Mouse (Mus musculus) spleen, postnatal 14 days (tissue): Measurements from ENCODE around the gene Zdhhc8.
A peak's percentile ranks its signal among the peaks of the same experiment; 100 is the strongest.

Experiments
- DNase-seq, 2 experiments: peaks; one replicate each; pipeline ENCODE4 v3.0.0; 2021 to 2022; ENCODE audit warnings: low spot score in 2 of 2

Gene Zdhhc8

GRCm38 (mm10) chr16:18234671-18235388 is at the start of gene Zdhhc8:
Zdhhc8 (minus strand) TSS chr16:18235136.
- DNase-seq = peak in 1 of 2 experiments; percentile 34

DNA sequence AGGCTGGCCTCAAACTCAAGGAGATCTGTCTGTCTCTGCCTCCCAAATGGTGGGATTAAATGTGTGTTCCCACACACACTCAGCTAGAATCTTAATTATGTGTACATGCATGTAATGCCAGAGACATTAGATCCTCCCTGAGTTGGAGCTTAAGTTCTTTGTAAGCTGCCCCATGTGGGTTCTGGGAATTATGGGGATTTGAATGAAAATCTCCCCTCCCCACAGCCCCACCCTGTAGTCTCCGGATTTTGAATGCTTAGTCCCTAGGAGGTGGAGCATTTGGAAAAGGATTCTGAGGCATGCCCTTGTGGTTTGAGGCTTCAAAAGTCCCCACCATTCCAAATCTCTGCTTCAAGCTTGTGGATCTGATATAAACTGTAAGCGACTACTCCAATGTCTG is 40.2 kb upstream of the Zdhhc8 start:
- DNase-seq = no peak

DNA sequence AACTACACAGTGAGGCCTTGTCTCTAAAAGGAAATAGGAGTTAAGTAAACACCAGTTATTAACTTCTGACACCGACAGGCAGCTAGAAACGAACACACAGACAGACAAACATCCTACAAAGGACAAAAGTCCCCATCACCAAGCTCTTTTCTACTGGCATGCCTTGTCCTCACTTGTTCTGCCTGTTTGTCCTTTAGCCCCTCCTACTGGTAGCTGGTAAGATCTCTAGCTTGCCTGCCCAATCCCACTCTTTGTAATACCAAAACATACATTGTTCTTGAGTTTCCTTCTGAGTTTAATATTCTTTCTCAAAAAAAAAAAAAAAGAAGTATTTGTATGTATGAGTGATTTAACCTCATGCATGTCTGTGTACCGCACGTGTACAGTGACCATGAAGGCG is 33.2 kb upstream of the Zdhhc8 start:
- DNase-seq = no peak

DNA sequence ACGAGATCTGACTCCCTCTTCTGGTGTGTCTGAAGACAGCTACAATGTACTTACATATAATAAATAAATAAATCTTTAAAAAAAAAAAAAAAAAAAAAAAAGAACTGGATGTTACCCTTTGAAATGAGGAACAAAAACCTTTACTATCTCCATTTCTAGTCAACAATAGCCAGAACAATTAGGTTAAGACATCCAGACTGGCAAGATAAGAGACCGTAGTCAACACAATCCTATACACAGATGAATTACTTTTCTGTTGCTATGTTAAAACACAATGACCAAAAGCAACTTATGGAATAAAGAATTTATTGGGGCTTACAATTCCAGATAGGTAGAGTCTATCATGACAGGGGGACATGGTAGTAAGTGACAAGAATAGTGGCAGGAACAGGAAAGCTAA is 30.1 kb upstream of the Zdhhc8 start:
- no peak for DNase-seq

DNA sequence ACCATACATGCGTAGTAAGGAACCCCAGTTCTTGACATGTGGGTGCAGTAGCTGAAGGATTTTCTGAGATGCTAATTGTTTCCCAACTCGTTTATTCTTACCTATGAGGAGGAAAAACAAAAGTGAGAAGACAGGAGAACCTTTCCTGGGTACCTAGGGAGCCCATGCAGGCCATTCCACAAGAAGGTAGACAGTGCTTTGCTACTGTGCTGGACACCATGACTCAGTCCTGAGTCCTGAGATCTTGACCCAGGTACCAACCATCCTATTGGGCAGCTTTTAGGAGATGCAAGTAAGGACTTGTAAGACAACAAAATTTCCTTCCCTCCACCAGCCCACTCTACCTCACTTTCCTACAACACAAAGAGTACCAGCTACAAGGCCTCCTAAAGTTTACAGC is 23.3 kb upstream of the Zdhhc8 start, which contains the start of gene Gm49776:
Gene Gm49776, minus strand, starts transcription at position 101 of the 400 bp plus-strand sequence.
- DNase-seq = no peak

- DNase-seq = no peak
Observed at GRCm38 (mm10) chr16:18253866-18254265, 18.9 kb upstream of the Zdhhc8 start.

- DNase-seq = no peak
Observed at GRCm38 (mm10) chr16:18252736-18253135, 17.8 kb upstream of the Zdhhc8 start.

GRCm38 (mm10) chr16:18250828-18251790 is 16.2 kb upstream of the Zdhhc8 start:
- DNase-seq = no peak

DNA sequence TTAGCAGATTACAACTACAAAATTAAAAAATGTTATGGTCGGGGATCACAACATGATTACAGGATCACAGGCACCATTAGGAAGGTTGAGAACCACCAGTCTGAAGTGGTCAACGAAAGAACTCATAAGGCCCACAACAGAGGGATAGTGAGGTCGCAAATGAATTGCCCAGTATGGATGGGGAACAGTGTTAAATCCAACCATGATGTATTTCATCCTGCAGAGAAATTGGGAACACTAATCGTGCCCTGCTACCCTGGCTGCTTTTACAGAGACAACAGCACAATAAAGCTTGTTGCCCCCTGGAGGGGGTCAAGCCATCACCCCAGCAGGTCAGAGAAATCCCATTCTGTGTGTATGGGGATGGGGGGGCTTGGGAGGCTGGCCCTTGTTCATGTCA is 15.3 kb upstream of the Zdhhc8 start:
- no peak for DNase-seq

- peak; percentile 44 to 49 for DNase-seq
Observed at GRCm38 (mm10) chr16:18249364-18249967, 14.5 kb upstream of the Zdhhc8 start.

- DNase-seq = peak; percentile 96 to 98
Observed at GRCm38 (mm10) chr16:18248433-18249363, 13.8 kb upstream of the Zdhhc8 start, which contains the start of the genes Trmt2a and Ranbp1. Trmt2a (plus strand) TSS chr16:18248679. Ranbp1 (minus strand) TSS chr16:18248732.

DNA sequence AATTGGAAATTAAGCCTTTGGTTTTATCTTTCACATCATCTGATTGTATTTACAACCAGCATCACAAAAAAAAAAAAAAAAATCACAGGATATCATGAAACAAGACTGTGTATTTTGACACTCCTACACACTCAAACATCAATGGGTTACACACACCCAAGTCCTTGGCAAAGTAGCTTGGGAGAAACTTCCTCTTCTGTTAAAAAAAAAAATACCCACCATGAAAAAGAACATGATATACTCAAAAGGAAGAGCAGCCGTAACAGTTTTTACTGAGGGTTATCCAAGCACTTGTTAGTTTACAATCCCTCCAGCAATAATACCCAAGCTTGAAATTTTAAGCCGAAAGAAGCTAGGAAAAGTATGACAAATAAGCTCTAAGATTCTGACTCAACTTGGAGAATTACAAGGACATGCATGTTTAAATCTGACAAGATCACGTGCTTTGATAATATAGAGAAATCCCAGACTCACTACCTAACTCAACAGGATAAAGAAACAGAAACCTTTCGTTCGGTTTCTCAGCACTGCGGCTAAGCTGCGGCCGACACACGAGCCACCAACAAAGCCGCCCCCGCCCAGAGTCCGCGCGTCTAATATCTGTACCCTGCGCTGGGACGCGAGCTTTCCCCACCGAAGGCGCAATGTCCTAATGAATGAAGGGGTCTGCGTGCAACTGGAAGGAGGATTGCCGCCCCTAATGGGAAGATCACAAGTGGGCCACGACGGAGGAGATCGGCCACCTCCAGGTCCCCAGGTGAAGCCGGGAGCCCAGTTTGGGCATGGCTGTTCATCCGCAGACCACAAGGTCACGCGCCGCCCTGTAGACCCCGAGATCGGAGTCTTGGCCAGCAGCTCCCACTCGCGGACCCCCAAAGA is 12.8 kb upstream of the Zdhhc8 start:
- DNase-seq = no peak

DNA sequence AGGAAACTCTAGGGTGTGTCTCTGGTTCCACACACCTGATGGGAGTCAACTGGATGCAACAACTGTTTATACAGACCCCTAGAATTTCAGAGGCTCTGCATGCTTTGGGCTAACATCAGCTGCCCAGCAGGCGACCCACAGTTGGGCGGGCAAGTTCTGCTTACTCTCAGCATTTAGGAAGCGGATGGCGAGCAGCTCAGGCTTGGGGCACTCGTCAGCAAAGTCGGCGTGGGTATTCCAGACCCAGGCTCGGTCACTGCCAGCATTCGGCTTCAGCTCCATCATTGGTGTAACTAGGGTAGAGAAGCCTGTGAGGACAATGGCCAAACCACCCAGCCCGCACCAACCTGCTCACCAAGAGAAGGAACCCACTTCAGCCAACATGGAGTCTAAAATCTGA is 6.6 kb upstream of the Zdhhc8 start:
- DNase-seq = no peak

GRCm38 (mm10) chr16:18236676-18237501 is 2.0 kb upstream of the Zdhhc8 start:
- no peak for DNase-seq

GRCm38 (mm10) chr16:18235389-18236065 is 591 bp upstream of the Zdhhc8 start:
- no peak for DNase-seq

DNA sequence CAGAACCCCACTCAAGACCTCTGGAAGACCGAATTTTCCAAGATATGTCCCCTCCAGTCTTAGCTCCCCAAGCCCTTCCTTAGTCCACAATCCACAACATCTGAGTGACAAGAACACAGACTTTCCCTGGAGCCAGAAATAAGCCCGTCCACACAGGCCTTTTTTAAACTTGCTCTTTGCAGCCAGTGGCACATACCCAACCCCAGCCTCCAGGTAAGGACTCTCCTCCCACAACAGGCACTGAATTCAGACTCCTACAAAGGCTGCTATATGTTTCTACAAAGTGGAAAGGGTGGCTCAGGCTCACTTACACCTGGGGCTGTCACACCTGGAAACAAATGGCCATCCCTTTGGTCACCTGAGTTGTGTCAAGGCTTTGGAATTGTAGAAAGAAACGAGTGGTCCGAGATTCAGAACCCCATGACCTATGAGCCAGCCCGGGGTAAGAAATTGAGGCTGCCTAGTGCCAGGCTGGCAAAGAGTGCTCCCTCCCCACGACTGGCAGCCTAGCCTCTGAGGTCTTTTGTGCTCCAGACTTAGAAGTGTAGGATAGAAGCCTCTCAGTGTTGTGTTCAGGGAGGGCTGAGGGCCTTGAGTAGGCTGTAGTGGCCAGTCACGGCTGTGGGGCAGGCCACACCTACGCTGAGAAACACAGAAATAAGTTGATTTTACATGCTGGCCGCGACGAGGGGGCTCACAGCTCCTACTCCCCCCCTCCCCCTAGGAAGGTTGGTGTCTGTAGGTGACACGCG is 841 bp downstream of the Zdhhc8 start:
- DNase-seq = no peak

DNA sequence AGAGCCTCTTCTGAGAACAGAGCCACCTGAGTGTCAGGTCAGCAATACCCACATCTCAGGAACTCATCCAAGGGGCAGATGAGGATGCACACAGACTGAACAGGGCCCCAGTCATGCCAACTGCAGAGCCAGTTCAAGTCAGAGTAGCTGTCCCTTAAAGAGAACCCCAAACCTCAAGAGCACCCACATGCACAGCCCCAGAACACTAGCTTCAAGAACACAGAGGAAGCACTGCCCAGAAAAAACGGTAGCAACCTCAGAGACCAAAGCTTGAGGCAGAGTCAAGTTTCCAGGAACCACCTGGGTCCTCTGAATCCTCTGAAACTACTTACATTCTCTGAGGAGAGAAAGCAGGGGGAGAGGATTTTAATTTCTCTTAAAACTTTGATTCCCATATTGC is 1.5 kb downstream of the Zdhhc8 start:
- DNase-seq = no peak

GRCm38 (mm10) chr16:18231451-18231850 is 3.5 kb downstream of the Zdhhc8 start:
- DNase-seq = no peak
